Mouse (Mus musculus): Measurements from ENCODE around the gene Slc35a5.

Gene Slc35a5

GRCm38 (mm10) chr16:45158522-45159388, at the start of gene Slc35a5, which contains the start of gene Atg3:
TSS of gene Slc35a5 (minus strand) at chr16:45158706.
TSS of gene Atg3 (plus strand) at chr16:45158785.
- DNase-seq (ENCODE audit: inconsistent age in 2 of 2, low spot score in 1 of 2), result peak; percentile 97 to 98

- peak; percentile 83 to 89 for DNase-seq (ENCODE audit: inconsistent age in 2 of 2, low spot score in 1 of 2)
These were observed 46.6 kb upstream of the Slc35a5 start for GRCm38 (mm10) chr16:45204859-45205670.

GRCm38 (mm10) chr16:45204438-45204837, 45.9 kb upstream of the Slc35a5 start:
- DNase-seq (ENCODE audit: inconsistent age in 2 of 2, low spot score in 1 of 2), result peak; percentile 15 to 56

- no peak for DNase-seq (ENCODE audit: inconsistent age in 2 of 2, low spot score in 1 of 2)
These were observed 42.9 kb upstream of the Slc35a5 start for GRCm38 (mm10) chr16:45201395-45201794.

- DNase-seq (ENCODE audit: inconsistent age in 2 of 2, low spot score in 1 of 2), result peak; percentile 45 to 91
These were observed 38.3 kb upstream of the Slc35a5 start for GRCm38 (mm10) chr16:45196816-45197215.

- peak; percentile 63 to 89 for DNase-seq (ENCODE audit: inconsistent age in 2 of 2, low spot score in 1 of 2)
These were observed 34.1 kb upstream of the Slc35a5 start for GRCm38 (mm10) chr16:45192613-45193012.

GRCm38 (mm10) chr16:45181824-45182223, 23.3 kb upstream of the Slc35a5 start:
- DNase-seq (ENCODE audit: inconsistent age in 2 of 2, low spot score in 1 of 2), result no peak

- DNase-seq (ENCODE audit: inconsistent age in 2 of 2, low spot score in 1 of 2), result peak in 1 of 2 experiments; percentile 62
These were observed 20.0 kb upstream of the Slc35a5 start for GRCm38 (mm10) chr16:45178552-45178951.

- DNase-seq (ENCODE audit: inconsistent age in 2 of 2, low spot score in 1 of 2), result no peak
These were observed 847 bp upstream of the Slc35a5 start for GRCm38 (mm10) chr16:45159389-45159716.

GRCm38 (mm10) chr16:45158136-45158521, 377 bp downstream of the Slc35a5 start:
- DNase-seq (ENCODE audit: inconsistent age in 2 of 2, low spot score in 1 of 2), result peak; percentile 85 to 93

GRCm38 (mm10) chr16:45154741-45155250, 3.7 kb downstream of the Slc35a5 start:
- DNase-seq (ENCODE audit: inconsistent age in 2 of 2, low spot score in 1 of 2), result no peak

- no peak for DNase-seq (ENCODE audit: inconsistent age in 2 of 2, low spot score in 1 of 2)
These were observed 9.9 kb downstream of the Slc35a5 start for GRCm38 (mm10) chr16:45148488-45149082.

- no peak for DNase-seq (ENCODE audit: inconsistent age in 2 of 2, low spot score in 1 of 2)
These were observed 13.4 kb downstream of the Slc35a5 start for GRCm38 (mm10) chr16:45145119-45145518.

GRCm38 (mm10) chr16:45142565-45142964, 15.9 kb downstream of the Slc35a5 start:
- no peak for DNase-seq (ENCODE audit: inconsistent age in 2 of 2, low spot score in 1 of 2)

GRCm38 (mm10) chr16:45141711-45142110, 16.8 kb downstream of the Slc35a5 start:
- peak; percentile 49 to 85 for DNase-seq (ENCODE audit: inconsistent age in 2 of 2, low spot score in 1 of 2)

GRCm38 (mm10) chr16:45127936-45128710, 30.4 kb downstream of the Slc35a5 start:
- DNase-seq (ENCODE audit: inconsistent age in 2 of 2, low spot score in 1 of 2), result no peak

GRCm38 (mm10) chr16:45124230-45125203, 34.0 kb downstream of the Slc35a5 start:
- peak; percentile 42 to 77 for DNase-seq (ENCODE audit: inconsistent age in 2 of 2, low spot score in 1 of 2)

- DNase-seq (ENCODE audit: inconsistent age in 2 of 2, low spot score in 1 of 2), result peak in 1 of 2 experiments; percentile 78
These were observed 35.9 kb downstream of the Slc35a5 start for GRCm38 (mm10) chr16:45122571-45122970.

- peak; percentile 64 to 85 for DNase-seq (ENCODE audit: inconsistent age in 2 of 2, low spot score in 1 of 2)
These were observed 37.6 kb downstream of the Slc35a5 start for GRCm38 (mm10) chr16:45120844-45121425.

Measured in adrenal gland, adult (tissue).